Mouse (Mus musculus) heart, embryonic 11.5 days (tissue): Measurements from ENCODE around the gene Zfr2. TPM values are rescaled to one million over a fixed set of nuclear protein-coding genes. Genes with fewer than 3 reads are reported as not detected.

Experiments
- ATAC-seq: fragments of 200-750 bp; cut with Nextera tagmentation; replicated peaks from 2 replicates; pipeline ENCODE4 v1.8.0; 2017; ENCODE audit warnings: moderate library complexity; ENCODE audit not compliant: insufficient number of reproducible peaks, low FRiP score, low TSS enrichment
- H3K27ac ChIP-seq: fragments of 300-500 bp; sonication (generic); 2 replicates; pipeline ENCODE4 v1.5.1; 2014; ENCODE audit warnings: mild to moderate bottlenecking, low read depth, low read length
- H3K27me3 ChIP-seq: fragments of 300-500 bp; sonication (generic); 2 replicates; pipeline ENCODE4 v1.6.1; 2014; ENCODE audit warnings: mild to moderate bottlenecking, low read length, mixed read lengths; ENCODE audit not compliant: control insufficient read depth, insufficient read depth
- H3K36me3 ChIP-seq: fragments of 300-500 bp; sonication (generic); 2 replicates; pipeline ENCODE4 v1.6.1; 2014; ENCODE audit warnings: mild to moderate bottlenecking, low read length, moderate library complexity, mixed read lengths; ENCODE audit not compliant: control insufficient read depth, insufficient read depth
- H3K4me1 ChIP-seq: fragments of 300-500 bp; sonication (generic); 2 replicates; pipeline ENCODE4 v1.6.1; 2014; ENCODE audit warnings: low read length; ENCODE audit not compliant: control insufficient read depth, insufficient read depth
- H3K4me2 ChIP-seq: fragments of 300-500 bp; sonication (generic); 2 replicates; pipeline ENCODE4 v1.6.1; 2014; ENCODE audit warnings: mild to moderate bottlenecking, moderate library complexity
- H3K4me3 ChIP-seq: fragments of 300-500 bp; sonication (generic); 2 replicates; pipeline ENCODE4 v1.5.1; 2014; ENCODE audit warnings: low read depth, low read length
- H3K9ac ChIP-seq: fragments of 300-500 bp; sonication (generic); 2 replicates; pipeline ENCODE4 v1.6.1; 2014; ENCODE audit warnings: mild to moderate bottlenecking, low read depth, low read length, moderate library complexity
- H3K9me3 ChIP-seq: fragments of 300-500 bp; sonication (generic); replicated peaks from 2 replicates; pipeline ENCODE4 v1.6.1; 2016; ENCODE audit warnings: low read length; ENCODE audit not compliant: control insufficient read depth
- WGBS: fragments of 180-500 bp; shearing (Covaris S2); extraction: QIAGEN DNeasy Blood & Tissue Kit; methylation state at CpG from one replicate; pipeline ENCODE4 v1.1.7; 2014; ENCODE audit not compliant: insufficient replicate concordance; 5-methylcytosine and 5-hydroxymethylcytosine counted together
- polyA plus RNA-seq: library from polyadenylated mRNA; unstranded; fragments of >200 nt; fragmentation: Nextera tagmentation; extraction: Ambion mirVana; gene quantifications from 2 replicates; pipeline ENCODE4 v1.2.1, GENCODE M21; 2014

Zfr2 gene
- polyA plus RNA-seq, 1 experiment from 2014 or later: 2.3 TPM

DNA sequence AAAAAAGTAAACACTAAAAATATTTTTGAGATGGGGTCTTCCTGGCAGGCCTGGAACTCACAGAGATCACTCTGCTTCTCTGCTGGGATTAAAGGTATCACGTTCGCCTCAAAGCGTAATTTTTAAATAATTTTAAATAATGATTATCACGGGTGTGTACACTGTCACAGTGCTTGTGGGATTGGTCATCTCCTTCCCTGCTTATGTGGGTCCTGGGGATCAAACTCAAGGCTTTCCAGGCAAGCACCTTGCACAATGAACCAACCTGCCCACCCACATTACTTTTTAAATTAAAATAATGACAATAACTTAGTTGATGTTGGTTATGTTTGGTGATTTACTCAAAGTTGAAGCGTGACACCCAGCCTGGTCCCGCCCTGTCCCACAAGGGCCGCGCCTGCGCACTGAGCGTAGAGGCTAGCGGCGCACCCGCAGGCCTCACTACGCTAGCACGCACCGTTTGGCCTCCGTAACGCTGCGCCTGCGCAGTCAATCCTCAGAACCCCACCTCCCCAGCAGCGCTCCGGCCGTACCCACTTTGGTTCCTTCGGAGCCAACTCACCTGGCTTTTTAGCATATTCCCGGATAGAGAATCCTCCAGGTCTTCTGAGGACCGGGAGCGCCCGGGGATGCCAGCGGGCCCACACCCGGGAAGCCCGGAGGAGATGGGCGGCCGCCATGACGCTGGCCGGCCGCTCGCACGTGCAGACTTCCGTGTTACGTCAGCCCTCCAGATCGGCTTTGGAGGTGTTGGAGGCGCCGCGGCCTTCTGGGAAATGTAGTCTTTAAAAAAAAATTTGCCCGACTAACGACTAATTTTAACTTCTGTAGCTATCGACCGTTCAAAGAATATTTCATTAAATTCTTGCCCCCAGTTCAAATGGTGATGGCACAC is 33.5 kb downstream of the Zfr2 start, which contains the start of the genes Mrpl54 and Apba3:
Gene Mrpl54 (minus strand): TSS at position 724 of the 895 bp plus-strand sequence.
Gene Apba3 (plus strand): TSS at position 750 of the 895 bp plus-strand sequence.
- Histone ChIP-seq H3K4me2 (peak within 1 kb of the TSS; percentile 81), H3K4me1 (peaks cover 13% of the 10 kb centered on the region), H3K9me3 (no peaks in the 10 kb centered on the region), H3K27me3 (no peaks in the 10 kb centered on the region; the same call in 1 of the 2 replicates), H3K27ac (peak within 1 kb of the TSS; percentile 66), H3K9ac (peak within 1 kb of the TSS; percentile 83), H3K36me3 (peaks cover 17% of the 10 kb centered on the region), H3K4me3 (peak within 1 kb of the TSS; percentile 68)
- under 1% methylated on average over 48 of the region's 48 CpGs for WGBS
- peak; percentile 91 for ATAC-seq

DNA sequence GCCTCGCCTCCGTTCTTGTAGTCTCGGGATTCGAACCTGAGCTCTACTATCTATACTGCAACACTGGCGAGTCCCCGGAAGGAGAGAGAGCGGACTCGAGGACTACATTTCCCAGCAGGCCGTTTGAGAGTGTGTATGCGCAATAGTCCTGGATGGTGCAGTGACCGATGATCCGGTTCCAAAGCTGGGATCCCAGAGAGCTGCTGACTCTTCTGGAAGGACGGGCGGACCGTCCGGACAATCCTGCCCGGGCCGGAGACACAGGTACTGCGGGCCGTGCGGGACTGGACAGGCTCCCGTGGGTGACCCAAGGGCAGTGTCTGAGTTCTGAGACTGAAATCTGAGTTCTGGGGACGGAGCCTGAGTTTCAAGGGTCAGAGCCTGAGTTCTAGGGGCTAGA is 35.1 kb downstream of the Zfr2 start:
- H3K4me1 ChIP-seq: peaks cover 13% of the 10 kb centered on the region
- H3K4me3 ChIP-seq: peak overlapping the region; percentile 68
- peak overlapping the region; percentile 85 for H3K9ac ChIP-seq
- H3K4me2 ChIP-seq: peak overlapping the region; percentile 81
- H3K27me3 ChIP-seq: no peaks in the 10 kb centered on the region; the same call in 1 of the 2 replicates
- H3K27ac ChIP-seq: peak overlapping the region; percentile 50; the same call in 1 of the 2 replicates
- H3K9me3 ChIP-seq: no peaks in the 10 kb centered on the region
- peaks cover 22% of the 10 kb centered on the region for H3K36me3 ChIP-seq
- WGBS: 2% methylated on average over 23 of the region's 23 CpGs
- ATAC-seq: no peak

DNA sequence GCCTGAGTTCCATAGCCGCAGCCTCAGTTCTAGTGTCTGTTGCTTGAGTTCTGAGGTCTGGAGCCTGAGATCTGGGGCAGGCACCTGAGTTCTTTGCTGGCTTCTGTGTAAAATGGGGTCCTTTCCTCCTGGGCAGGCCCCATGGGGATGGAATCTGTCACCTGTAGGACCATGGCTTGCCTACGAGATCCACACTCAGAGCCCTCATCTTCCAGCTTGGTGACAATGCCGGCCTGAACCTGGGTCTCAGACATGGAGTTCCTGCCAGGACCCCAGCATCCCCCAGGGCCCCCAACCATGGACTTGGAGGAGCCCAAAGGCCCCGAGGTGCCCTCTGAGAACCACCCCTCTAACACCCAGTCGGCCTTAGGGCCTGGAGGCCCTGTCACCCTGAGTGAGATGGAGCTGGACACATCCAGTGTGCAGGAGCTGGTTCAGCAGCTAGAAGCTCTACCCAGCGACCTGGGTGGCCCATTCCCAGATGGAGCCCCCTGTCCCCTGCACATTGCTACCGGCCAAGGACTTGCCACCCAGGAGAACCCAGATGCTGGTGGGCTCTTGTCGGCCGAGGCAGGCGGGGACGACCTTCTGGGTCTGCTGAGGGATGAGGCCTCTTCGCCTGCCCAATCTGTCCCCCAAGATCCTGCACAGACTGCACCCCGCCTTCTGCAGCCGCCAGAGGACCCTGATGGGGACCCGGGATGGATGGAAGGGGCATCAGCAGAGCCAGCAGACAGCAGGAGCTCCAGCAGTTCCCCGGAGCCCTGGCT is 35.9 kb downstream of the Zfr2 start:
- peaks cover 13% of the 10 kb centered on the region for H3K4me1 ChIP-seq
- peaks cover 16% of the 10 kb centered on the region for H3K36me3 ChIP-seq
- 72% methylated on average over 16 of the region's 16 CpGs for WGBS
- H3K27me3 ChIP-seq: no peaks in the 10 kb centered on the region
- peak overlapping the region; percentile 85 for H3K9ac ChIP-seq
- H3K4me2 ChIP-seq: peak overlapping the region; percentile 81
- peak overlapping the region; percentile 68 for H3K4me3 ChIP-seq
- no peak overlapping the region for H3K27ac ChIP-seq
- ATAC-seq: no peak
- no peaks in the 10 kb centered on the region for H3K9me3 ChIP-seq

DNA sequence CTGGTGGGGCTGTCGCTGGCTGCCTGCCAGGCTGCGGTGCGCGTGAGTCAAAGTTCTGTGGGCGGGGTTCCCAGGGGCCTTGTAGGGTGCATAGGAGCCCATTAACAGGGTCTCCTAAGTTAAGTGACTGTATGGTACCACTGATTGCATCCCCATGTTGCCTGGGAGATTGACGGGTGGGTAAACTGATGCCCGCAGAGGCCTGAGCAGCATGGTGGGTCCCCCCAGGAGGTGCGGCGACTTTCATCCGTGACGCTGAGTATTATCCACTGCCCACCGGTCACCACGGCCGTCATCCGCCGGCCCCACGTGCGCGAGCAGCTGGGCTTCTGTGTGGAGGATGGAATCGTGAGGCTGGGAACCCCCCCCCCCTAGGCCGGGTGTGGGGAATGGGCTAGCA is 39.4 kb downstream of the Zfr2 start:
- H3K4me2 ChIP-seq: no peak overlapping the region
- H3K36me3 ChIP-seq: peaks cover 10% of the 10 kb centered on the region
- H3K4me1 ChIP-seq: peaks cover 8% of the 10 kb centered on the region
- no peaks in the 10 kb centered on the region for H3K9me3 ChIP-seq
- WGBS: 97% methylated on average over 21 of the region's 21 CpGs
- H3K27me3 ChIP-seq: peaks cover 5% of the 10 kb centered on the region
- no peak overlapping the region for H3K27ac ChIP-seq
- no peak overlapping the region for H3K4me3 ChIP-seq
- no peak overlapping the region for H3K9ac ChIP-seq
- ATAC-seq: no peak

DNA sequence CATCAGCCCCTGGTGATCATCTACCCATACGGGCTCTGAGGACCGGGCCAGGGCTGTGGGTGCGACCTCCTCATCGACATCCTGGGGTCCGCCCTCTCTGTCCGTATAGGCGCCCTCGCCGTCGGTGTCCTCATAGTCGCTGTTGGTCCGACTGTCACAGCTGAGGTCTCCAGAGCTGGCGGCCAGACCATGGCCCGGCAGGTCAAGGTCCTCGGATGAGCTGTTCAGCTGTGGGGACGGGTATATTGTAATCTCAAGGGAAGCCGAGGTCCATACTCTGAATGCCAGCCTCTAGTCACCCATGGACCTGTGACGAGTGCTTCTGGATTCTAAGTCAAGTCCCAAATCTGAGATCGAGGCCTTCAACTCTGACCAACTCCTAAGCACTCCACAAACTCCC is 40.9 kb downstream of the Zfr2 start:
- no peaks in the 10 kb centered on the region for H3K9me3 ChIP-seq
- no peak overlapping the region for H3K27ac ChIP-seq
- H3K9ac ChIP-seq: no peak overlapping the region
- no peak overlapping the region for H3K4me3 ChIP-seq
- 90% methylated on average over 19 of the region's 19 CpGs for WGBS
- no peak for ATAC-seq
- peaks cover 3% of the 10 kb centered on the region for H3K4me1 ChIP-seq
- peaks cover 14% of the 10 kb centered on the region for H3K27me3 ChIP-seq
- no peak overlapping the region for H3K4me2 ChIP-seq
- peaks cover 10% of the 10 kb centered on the region for H3K36me3 ChIP-seq

DNA sequence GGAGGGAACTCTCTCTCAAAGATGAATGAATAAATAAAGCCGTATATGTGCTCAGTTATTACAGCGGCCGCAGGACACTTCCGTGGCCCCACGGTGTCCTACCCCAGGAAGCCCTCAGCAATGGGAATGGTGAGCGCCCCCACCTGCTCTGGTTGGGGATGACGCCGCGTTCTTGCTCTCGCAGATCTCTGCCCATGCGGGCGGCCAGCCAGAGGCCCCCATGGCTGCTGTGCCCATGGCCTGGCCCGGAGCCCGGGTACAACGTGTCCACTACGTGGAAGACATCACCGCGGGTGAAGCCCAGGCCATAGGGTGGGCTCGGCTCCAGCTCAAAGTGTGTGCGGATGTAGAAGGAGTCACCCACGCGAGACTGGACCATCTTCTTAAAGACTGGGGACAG is 44.7 kb downstream of the Zfr2 start:
- no peaks in the 10 kb centered on the region for H3K9me3 ChIP-seq
- no peak overlapping the region for H3K4me3 ChIP-seq
- H3K4me1 ChIP-seq: peaks cover 5% of the 10 kb centered on the region; the same call in 1 of the 2 replicates
- H3K27me3 ChIP-seq: peaks cover 42% of the 10 kb centered on the region
- no peak for ATAC-seq
- WGBS: 60% methylated on average over 22 of the region's 22 CpGs
- no peak overlapping the region for H3K9ac ChIP-seq
- H3K27ac ChIP-seq: no peak overlapping the region
- no peak overlapping the region for H3K4me2 ChIP-seq
- H3K36me3 ChIP-seq: peaks cover under 1% of the 10 kb centered on the region

DNA sequence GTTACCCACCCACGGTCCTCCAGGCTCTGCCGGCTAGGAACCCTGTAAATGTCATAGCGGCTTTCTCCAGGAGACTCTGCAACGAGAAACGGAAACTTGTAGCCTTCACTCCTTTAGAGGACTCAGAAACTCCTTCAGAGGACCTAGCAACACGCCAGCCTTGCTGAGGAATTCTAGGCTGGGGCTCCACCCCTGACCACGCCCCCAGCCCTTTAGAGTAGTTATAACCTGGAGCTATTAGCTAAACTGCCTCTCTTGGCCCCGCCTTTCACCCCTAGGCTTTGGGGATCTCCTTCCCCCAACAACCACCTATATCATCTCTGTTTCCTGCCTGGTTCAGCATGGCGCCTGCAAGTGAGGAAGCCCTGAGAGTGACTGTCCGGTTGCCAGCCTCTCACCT is 46.5 kb downstream of the Zfr2 start:
- ATAC-seq: no peak
- Histone ChIP-seq H3K36me3 (no peaks in the 10 kb centered on the region; the same call in 1 of the 2 replicates), H3K27me3 (peaks cover 61% of the 10 kb centered on the region), H3K9ac (no peak overlapping the region), H3K4me1 (peaks cover 5% of the 10 kb centered on the region; the same call in 1 of the 2 replicates), H3K4me2 (no peak overlapping the region), H3K9me3 (no peaks in the 10 kb centered on the region), H3K4me3 (no peak overlapping the region), H3K27ac (no peak overlapping the region)
- WGBS: 23% methylated on average over 10 of the region's 10 CpGs

DNA sequence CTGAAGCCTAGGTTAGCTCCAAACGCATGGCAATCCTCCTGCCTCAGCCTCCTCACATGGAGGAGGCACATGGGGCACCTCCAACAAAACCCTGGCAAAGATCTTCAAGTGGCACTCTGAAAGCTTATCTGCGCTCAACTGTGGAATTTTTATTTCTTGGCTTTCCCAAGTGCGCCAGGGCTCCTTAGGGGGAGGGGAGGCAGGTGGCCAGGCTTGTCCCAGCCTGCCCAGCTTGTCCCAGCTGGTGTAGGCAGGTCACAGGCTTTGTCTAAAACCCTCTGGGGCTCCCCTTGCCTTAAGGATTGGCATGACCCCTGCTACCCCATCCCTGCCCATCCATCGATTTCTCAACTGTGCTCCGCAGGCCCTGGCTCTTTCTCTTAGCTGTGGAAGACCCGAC is 51.2 kb downstream of the Zfr2 start:
- Histone ChIP-seq H3K4me3 (no peak overlapping the region), H3K4me2 (no peak overlapping the region; the same call in 1 of the 2 replicates), H3K4me1 (peaks cover 3% of the 10 kb centered on the region; the same call in 1 of the 2 replicates), H3K36me3 (no peaks in the 10 kb centered on the region), H3K9me3 (no peaks in the 10 kb centered on the region), H3K27ac (no peak overlapping the region), H3K9ac (no peak overlapping the region), H3K27me3 (peaks cover 62% of the 10 kb centered on the region)
- WGBS: 37% methylated on average over 6 of the region's 6 CpGs
- no peak for ATAC-seq
